Mouse (Mus musculus) midbrain, embryonic 13.5 days (tissue): ENCODE results near the gene Gpr141. TPM values are rescaled to one million over a fixed set of nuclear protein-coding genes. Genes with fewer than 3 reads are reported as not detected.

ENCODE experiments used
- ATAC-seq: fragments of 200-750 bp; cut with Nextera tagmentation; 2 replicates; pipeline ENCODE4 v1.8.0; 2017; ENCODE audit warnings: mild to moderate bottlenecking, moderate TSS enrichment, moderate library complexity
- H3K27ac ChIP-seq: fragments of 300-500 bp; sonication (generic); 2 replicates; pipeline ENCODE4 v1.5.1; 2015; ENCODE audit warnings: inconsistent platforms, mild to moderate bottlenecking, moderate library complexity
- H3K27me3 ChIP-seq: fragments of 300-500 bp; sonication (generic); 2 replicates; pipeline ENCODE4 v1.6.1; 2015; ENCODE audit warnings: mild to moderate bottlenecking, inconsistent platforms
- H3K36me3 ChIP-seq: fragments of 300-500 bp; sonication (generic); 2 replicates; pipeline ENCODE4 v1.6.1; 2015; ENCODE audit warnings: mild to moderate bottlenecking, inconsistent platforms
- H3K4me1 ChIP-seq: fragments of 300-500 bp; sonication (generic); replicated peaks from 2 replicates; pipeline ENCODE4 v1.6.1; 2015; ENCODE audit warnings: inconsistent platforms
- H3K4me2 ChIP-seq: fragments of 300-500 bp; sonication (generic); replicated peaks from 2 replicates; pipeline ENCODE4 v1.6.1; 2015; ENCODE audit warnings: moderate library complexity, mild to moderate bottlenecking, inconsistent platforms
- H3K4me3 ChIP-seq: fragments of 300-500 bp; sonication (generic); replicated peaks from 2 replicates; pipeline ENCODE4 v1.5.1; 2015; ENCODE audit warnings: mild to moderate bottlenecking, inconsistent platforms
- H3K9ac ChIP-seq: fragments of 300-500 bp; sonication (generic); replicated peaks from 2 replicates; pipeline ENCODE4 v1.6.1; 2015; ENCODE audit warnings: mild to moderate bottlenecking, inconsistent platforms
- H3K9me3 ChIP-seq: fragments of 300-500 bp; sonication (generic); 2 replicates; pipeline ENCODE4 v1.6.1; 2016; ENCODE audit warnings: mild to moderate bottlenecking, inconsistent platforms
- WGBS: fragments of 180-500 bp; shearing (Covaris S2); methylation state at CpG from one replicate; pipeline ENCODE4 v1.1.7; 2015; 5-methylcytosine and 5-hydroxymethylcytosine counted together
- polyA plus RNA-seq: library from polyadenylated mRNA; unstranded; fragments of >200 nt; fragmentation: Nextera tagmentation; extraction: Ambion mirVana; gene quantifications from 2 replicates; pipeline ENCODE4 v1.2.1, GENCODE M21; 2015

Gene Gpr141
- not detected in 2 replicates for polyA plus RNA-seq

GRCm38 (mm10) chr13:19824071-19824470, at the start of gene Gpr141:
TSS of gene Gpr141 (minus strand) at chr13:19824257.
- Histone ChIP-seq H3K9ac (no peak within 1 kb of the TSS), H3K4me1 (no peaks in the 10 kb centered on the region), H3K36me3 (no peaks in the 10 kb centered on the region), H3K27me3 (no peaks in the 10 kb centered on the region), H3K9me3 (no peaks in the 10 kb centered on the region), H3K4me3 (no peak within 1 kb of the TSS), H3K27ac (no peak within 1 kb of the TSS), H3K4me2 (no peak within 1 kb of the TSS)
- ATAC-seq: no peak
- 68% methylated on average over 3 of the region's 3 CpGs for WGBS

GRCm38 (mm10) chr13:19864241-19864640, 40.2 kb upstream of the Gpr141 start:
- Histone ChIP-seq H3K4me1 (no peaks in the 10 kb centered on the region), H3K9ac (no peak overlapping the region), H3K27ac (no peak overlapping the region), H3K4me3 (no peak overlapping the region), H3K27me3 (peaks cover 76% of the 10 kb centered on the region), H3K9me3 (no peaks in the 10 kb centered on the region), H3K4me2 (no peak overlapping the region), H3K36me3 (no peaks in the 10 kb centered on the region)
- no peak for ATAC-seq

GRCm38 (mm10) chr13:19854629-19855333, 30.7 kb upstream of the Gpr141 start:
- no peak for ATAC-seq
- Histone ChIP-seq H3K27ac (no peak overlapping the region), H3K9ac (no peak overlapping the region), H3K36me3 (no peaks in the 10 kb centered on the region), H3K4me1 (no peaks in the 10 kb centered on the region), H3K4me2 (no peak overlapping the region), H3K4me3 (no peak overlapping the region), H3K9me3 (no peaks in the 10 kb centered on the region), H3K27me3 (peaks cover 66% of the 10 kb centered on the region)
- 83% methylated on average over 9 of the region's 9 CpGs for WGBS

GRCm38 (mm10) chr13:19854049-19854448, 30.0 kb upstream of the Gpr141 start:
- WGBS: 71% methylated on average over 2 of the region's 2 CpGs
- H3K9me3 ChIP-seq: no peaks in the 10 kb centered on the region; the same call in 1 of the 2 replicates
- no peak overlapping the region for H3K27ac ChIP-seq
- H3K4me2 ChIP-seq: no peak overlapping the region
- no peak overlapping the region for H3K4me3 ChIP-seq
- peaks cover 65% of the 10 kb centered on the region for H3K27me3 ChIP-seq
- H3K4me1 ChIP-seq: no peaks in the 10 kb centered on the region
- no peak overlapping the region for H3K9ac ChIP-seq
- H3K36me3 ChIP-seq: no peaks in the 10 kb centered on the region
- ATAC-seq: no peak

- WGBS: 93% methylated on average over 2 of the region's 2 CpGs
- no peaks in the 10 kb centered on the region for H3K4me1 ChIP-seq
- no peak overlapping the region for H3K27ac ChIP-seq
- H3K9ac ChIP-seq: no peak overlapping the region
- no peaks in the 10 kb centered on the region for H3K9me3 ChIP-seq
- H3K36me3 ChIP-seq: no peaks in the 10 kb centered on the region
- H3K27me3 ChIP-seq: no peaks in the 10 kb centered on the region
- no peak overlapping the region for H3K4me3 ChIP-seq
- ATAC-seq: no peak
- H3K4me2 ChIP-seq: no peak overlapping the region
Observed at GRCm38 (mm10) chr13:19843448-19843847, 19.4 kb upstream of the Gpr141 start.

- no peak for ATAC-seq
- H3K9ac ChIP-seq: no peak overlapping the region
- no peak overlapping the region for H3K27ac ChIP-seq
- H3K36me3 ChIP-seq: no peaks in the 10 kb centered on the region
- no peak overlapping the region for H3K4me2 ChIP-seq
- H3K9me3 ChIP-seq: no peaks in the 10 kb centered on the region
- no peak overlapping the region for H3K4me3 ChIP-seq
- H3K27me3 ChIP-seq: no peaks in the 10 kb centered on the region
- H3K4me1 ChIP-seq: no peaks in the 10 kb centered on the region
- WGBS: 84% methylated on average over 3 of the region's 3 CpGs
Observed at GRCm38 (mm10) chr13:19842707-19843106, 18.6 kb upstream of the Gpr141 start.

- Histone ChIP-seq H3K27ac (no peak overlapping the region), H3K4me3 (no peak overlapping the region), H3K4me1 (no peaks in the 10 kb centered on the region), H3K36me3 (no peaks in the 10 kb centered on the region), H3K27me3 (no peaks in the 10 kb centered on the region), H3K9me3 (no peaks in the 10 kb centered on the region), H3K4me2 (no peak overlapping the region), H3K9ac (no peak overlapping the region)
- ATAC-seq: no peak
- 77% methylated on average over 5 of the region's 5 CpGs for WGBS
Observed at GRCm38 (mm10) chr13:19841615-19842014, 17.6 kb upstream of the Gpr141 start.

- no peaks in the 10 kb centered on the region for H3K9me3 ChIP-seq
- no peak overlapping the region for H3K4me3 ChIP-seq
- WGBS: 74% methylated on average over 1 of the region's 1 CpGs
- H3K4me1 ChIP-seq: no peaks in the 10 kb centered on the region
- H3K27me3 ChIP-seq: no peaks in the 10 kb centered on the region
- H3K4me2 ChIP-seq: no peak overlapping the region
- H3K9ac ChIP-seq: no peak overlapping the region
- no peak for ATAC-seq
- no peak overlapping the region for H3K27ac ChIP-seq
- H3K36me3 ChIP-seq: no peaks in the 10 kb centered on the region
Observed at GRCm38 (mm10) chr13:19840206-19840605, 16.1 kb upstream of the Gpr141 start.

GRCm38 (mm10) chr13:19830560-19830959, 6.5 kb upstream of the Gpr141 start:
- 92% methylated on average over 4 of the region's 4 CpGs for WGBS
- H3K9me3 ChIP-seq: no peaks in the 10 kb centered on the region
- H3K27me3 ChIP-seq: no peaks in the 10 kb centered on the region
- no peak overlapping the region for H3K27ac ChIP-seq
- ATAC-seq: no peak
- H3K4me2 ChIP-seq: no peak overlapping the region
- H3K36me3 ChIP-seq: no peaks in the 10 kb centered on the region
- H3K9ac ChIP-seq: no peak overlapping the region
- no peaks in the 10 kb centered on the region for H3K4me1 ChIP-seq
- H3K4me3 ChIP-seq: no peak overlapping the region

GRCm38 (mm10) chr13:19828095-19828494, 4.0 kb upstream of the Gpr141 start:
- H3K27me3 ChIP-seq: no peaks in the 10 kb centered on the region
- no peak overlapping the region for H3K9ac ChIP-seq
- no peak overlapping the region for H3K27ac ChIP-seq
- H3K4me3 ChIP-seq: no peak overlapping the region
- 95% methylated on average over 2 of the region's 2 CpGs for WGBS
- no peaks in the 10 kb centered on the region for H3K36me3 ChIP-seq
- H3K4me2 ChIP-seq: no peak overlapping the region
- no peaks in the 10 kb centered on the region for H3K4me1 ChIP-seq
- no peak for ATAC-seq
- H3K9me3 ChIP-seq: no peaks in the 10 kb centered on the region

GRCm38 (mm10) chr13:19821639-19822038, 2.4 kb downstream of the Gpr141 start:
- ATAC-seq: no peak
- H3K4me1 ChIP-seq: no peaks in the 10 kb centered on the region
- H3K27ac ChIP-seq: no peak overlapping the region
- no peaks in the 10 kb centered on the region for H3K9me3 ChIP-seq
- no peak overlapping the region for H3K4me3 ChIP-seq
- H3K9ac ChIP-seq: no peak overlapping the region
- no peaks in the 10 kb centered on the region for H3K27me3 ChIP-seq
- H3K4me2 ChIP-seq: no peak overlapping the region
- no peaks in the 10 kb centered on the region for H3K36me3 ChIP-seq

GRCm38 (mm10) chr13:19819926-19820325, 4.1 kb downstream of the Gpr141 start:
- no peaks in the 10 kb centered on the region for H3K4me1 ChIP-seq
- H3K9me3 ChIP-seq: no peaks in the 10 kb centered on the region
- H3K27me3 ChIP-seq: no peaks in the 10 kb centered on the region
- ATAC-seq: no peak
- no peak overlapping the region for H3K9ac ChIP-seq
- H3K27ac ChIP-seq: no peak overlapping the region
- H3K4me2 ChIP-seq: no peak overlapping the region
- WGBS: 95% methylated on average over 4 of the region's 4 CpGs
- H3K36me3 ChIP-seq: no peaks in the 10 kb centered on the region
- H3K4me3 ChIP-seq: no peak overlapping the region

- Histone ChIP-seq H3K9me3 (no peaks in the 10 kb centered on the region), H3K4me1 (no peaks in the 10 kb centered on the region), H3K4me3 (no peak overlapping the region), H3K27ac (no peak overlapping the region), H3K9ac (no peak overlapping the region), H3K4me2 (no peak overlapping the region), H3K27me3 (no peaks in the 10 kb centered on the region), H3K36me3 (no peaks in the 10 kb centered on the region)
- no peak for ATAC-seq
- 51% methylated on average over 2 of the region's 2 CpGs for WGBS
Observed at GRCm38 (mm10) chr13:19819243-19819642, 4.8 kb downstream of the Gpr141 start.
